In genomic region chr14:40533031-40533430, GRCm38 (mm10) we compare ENCODE assay signal across 25 mouse cellular contexts.
"Had no signal": no experiment of that assay in that cellular context is flagged by ENCODE, and none has a peak within 500 bp of the region (broad histone marks: within the 10 kb centered on the region; RNA-seq: fewer than 3 reads in every experiment).

No protein-coding gene starts in this region.

- H3K4me3 ChIP-seq: limb, embryonic 10.5 days; limb, embryonic 12.5 days; limb, embryonic 13.5 days; limb, embryonic 15.5 days; liver, embryonic 12.5 days; liver, embryonic 13.5 days; liver, embryonic 15.5 days; lung, embryonic 15.5 days; megakaryocyte, embryonic 14.5 days; midbrain, embryonic 10.5 days; midbrain, embryonic 12.5 days; midbrain, embryonic 13.5 days; midbrain, embryonic 15.5 days; myocyte; neural tube, embryonic 12.5 days had no signal

- DNase-seq: left cerebral cortex, postnatal 4 days; liver; liver, embryonic 13.5 days; liver, postnatal 0 days; lung, adult 18-20 months; lung, embryonic 14.5 days; lung, postnatal 10 days; lung, postnatal 14 days; lung, postnatal 36 days; lung, postnatal 4 days; midbrain, embryonic 14.5 days had no signal

- H3K4me1 ChIP-seq: limb, embryonic 10.5 days; limb, embryonic 12.5 days; limb, embryonic 13.5 days; limb, embryonic 15.5 days; liver, embryonic 12.5 days; liver, embryonic 13.5 days; liver, embryonic 15.5 days; lung, embryonic 15.5 days; megakaryocyte, embryonic 14.5 days; midbrain, embryonic 10.5 days; midbrain, embryonic 12.5 days; midbrain, embryonic 13.5 days; midbrain, embryonic 15.5 days; neural tube, embryonic 12.5 days had no signal
